Mouse (Mus musculus): Measurements from ENCODE around the gene Ccdc188. TPM values are rescaled to one million over a fixed set of nuclear protein-coding genes. Genes with fewer than 3 reads are reported as not detected.

Gene Ccdc188
- polyA plus RNA-seq, 1 experiment from 2014 or later, result not detected

DNA sequence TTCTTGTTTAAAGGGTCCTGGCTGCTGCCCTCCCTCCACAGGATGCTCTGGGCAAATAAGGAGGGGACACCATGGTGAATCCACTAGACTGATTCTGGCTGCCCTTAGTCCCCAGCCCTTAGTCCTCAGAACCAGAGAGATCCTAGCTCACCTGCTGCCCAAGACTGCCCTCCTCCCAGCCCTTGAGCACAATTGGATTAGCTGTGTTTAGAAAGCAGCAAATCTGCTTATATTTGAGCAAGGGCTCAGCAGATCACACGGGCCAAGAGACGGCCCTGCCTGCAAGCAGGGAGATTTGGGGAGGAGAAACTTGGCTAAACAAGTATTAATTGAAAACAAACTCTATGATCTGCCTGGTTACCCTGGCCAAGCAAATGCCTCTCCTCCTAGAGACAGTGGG is 38.1 kb upstream of the Ccdc188 start:
- no peak overlapping the region for H3K27ac ChIP-seq (ENCODE audit: low read depth, low read length)
- H3K9ac ChIP-seq (ENCODE audit: low read length), result no peak overlapping the region
- H3K36me3 ChIP-seq (ENCODE audit: control insufficient read depth, insufficient read depth, low read length), result no peaks in the 10 kb centered on the region
- 7% methylated on average over 2 of the region's 2 CpGs for WGBS
- ATAC-seq (replicated peaks; ENCODE audit: low FRiP score) (no peak), DNase-seq (ENCODE audit: low spot score) (no peak)
- no peak overlapping the region for H3K4me2 ChIP-seq (ENCODE audit: low read depth, low read length, severe bottlenecking)
- H3K4me1 ChIP-seq (replicated peaks; ENCODE audit: control insufficient read depth, insufficient read depth, low read length), result no peaks in the 10 kb centered on the region
- no peaks in the 10 kb centered on the region for H3K9me3 ChIP-seq (ENCODE audit: control insufficient read depth, low read length)
- no peaks in the 10 kb centered on the region for H3K27me3 ChIP-seq (ENCODE audit: control insufficient read depth, insufficient read depth, low read length)
- H3K4me3 ChIP-seq (ENCODE audit: low read depth, low read length), result no peak overlapping the region

DNA sequence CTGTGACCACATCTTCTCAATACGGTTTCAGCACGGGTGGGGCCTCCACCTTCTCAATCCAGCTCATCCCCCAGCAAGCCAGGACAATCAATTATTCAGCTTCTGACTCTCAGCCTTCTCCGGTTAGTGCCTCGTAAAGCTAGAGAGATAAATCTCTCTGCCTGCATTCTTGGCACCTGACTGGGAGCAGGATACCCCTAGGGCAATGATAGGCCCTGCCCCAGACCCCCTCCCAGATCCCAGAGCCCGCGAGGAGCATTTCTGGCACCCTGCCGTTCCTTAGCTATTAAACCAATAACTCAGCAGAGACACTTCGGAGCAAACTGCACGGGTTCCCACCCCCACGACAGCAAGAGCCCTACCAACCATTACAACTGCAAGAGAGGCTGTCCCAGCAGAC is 36.3 kb upstream of the Ccdc188 start:
- H3K36me3 ChIP-seq (ENCODE audit: control insufficient read depth, insufficient read depth, low read length), result no peaks in the 10 kb centered on the region
- H3K4me2 ChIP-seq (ENCODE audit: low read depth, low read length, severe bottlenecking), result no peak overlapping the region
- H3K9ac ChIP-seq (ENCODE audit: low read length), result no peak overlapping the region
- H3K27me3 ChIP-seq (ENCODE audit: control insufficient read depth, insufficient read depth, low read length), result no peaks in the 10 kb centered on the region
- ATAC-seq (replicated peaks; ENCODE audit: low FRiP score), result no peak
- no peak overlapping the region for H3K27ac ChIP-seq (ENCODE audit: low read depth, low read length)
- H3K9me3 ChIP-seq (ENCODE audit: control insufficient read depth, low read length), result no peaks in the 10 kb centered on the region
- no peak overlapping the region for H3K4me3 ChIP-seq (ENCODE audit: low read depth, low read length)
- DNase-seq (ENCODE audit: low spot score), result no peak
- 69% methylated on average over 10 of the region's 10 CpGs for WGBS
- no peaks in the 10 kb centered on the region for H3K4me1 ChIP-seq (replicated peaks; ENCODE audit: control insufficient read depth, insufficient read depth, low read length)

DNA sequence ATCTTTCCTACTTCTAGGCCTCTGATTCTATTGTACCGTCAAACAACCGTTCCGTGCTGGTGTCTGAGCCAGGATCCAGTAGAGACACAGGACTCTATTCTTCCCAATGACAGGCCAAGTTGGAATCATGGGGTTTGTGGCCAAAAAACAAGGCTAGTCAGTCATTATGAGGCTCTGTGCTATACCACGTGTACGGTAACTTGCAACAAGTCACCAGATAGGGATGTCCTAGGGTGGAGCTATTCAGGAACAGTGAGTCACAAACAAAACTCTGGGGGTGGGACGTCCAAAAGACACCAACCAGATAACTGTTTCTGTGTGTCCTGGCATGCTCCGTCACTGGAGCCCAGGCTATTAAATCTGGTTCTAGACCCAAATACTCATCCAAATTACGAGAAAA is 34.9 kb upstream of the Ccdc188 start:
- DNase-seq (ENCODE audit: low spot score), result no peak
- H3K9me3 ChIP-seq (ENCODE audit: control insufficient read depth, low read length), result no peaks in the 10 kb centered on the region
- H3K4me3 ChIP-seq (ENCODE audit: low read depth, low read length), result no peak overlapping the region
- 88% methylated on average over 8 of the region's 8 CpGs for WGBS
- ATAC-seq (replicated peaks; ENCODE audit: low FRiP score), result no peak
- no peak overlapping the region for H3K4me2 ChIP-seq (ENCODE audit: low read depth, low read length, severe bottlenecking)
- H3K4me1 ChIP-seq (replicated peaks; ENCODE audit: control insufficient read depth, insufficient read depth, low read length), result no peaks in the 10 kb centered on the region
- H3K27ac ChIP-seq (ENCODE audit: low read depth, low read length), result no peak overlapping the region
- H3K27me3 ChIP-seq (ENCODE audit: control insufficient read depth, insufficient read depth, low read length), result no peaks in the 10 kb centered on the region
- H3K36me3 ChIP-seq (ENCODE audit: control insufficient read depth, insufficient read depth, low read length), result no peaks in the 10 kb centered on the region
- H3K9ac ChIP-seq (ENCODE audit: low read length), result no peak overlapping the region

DNA sequence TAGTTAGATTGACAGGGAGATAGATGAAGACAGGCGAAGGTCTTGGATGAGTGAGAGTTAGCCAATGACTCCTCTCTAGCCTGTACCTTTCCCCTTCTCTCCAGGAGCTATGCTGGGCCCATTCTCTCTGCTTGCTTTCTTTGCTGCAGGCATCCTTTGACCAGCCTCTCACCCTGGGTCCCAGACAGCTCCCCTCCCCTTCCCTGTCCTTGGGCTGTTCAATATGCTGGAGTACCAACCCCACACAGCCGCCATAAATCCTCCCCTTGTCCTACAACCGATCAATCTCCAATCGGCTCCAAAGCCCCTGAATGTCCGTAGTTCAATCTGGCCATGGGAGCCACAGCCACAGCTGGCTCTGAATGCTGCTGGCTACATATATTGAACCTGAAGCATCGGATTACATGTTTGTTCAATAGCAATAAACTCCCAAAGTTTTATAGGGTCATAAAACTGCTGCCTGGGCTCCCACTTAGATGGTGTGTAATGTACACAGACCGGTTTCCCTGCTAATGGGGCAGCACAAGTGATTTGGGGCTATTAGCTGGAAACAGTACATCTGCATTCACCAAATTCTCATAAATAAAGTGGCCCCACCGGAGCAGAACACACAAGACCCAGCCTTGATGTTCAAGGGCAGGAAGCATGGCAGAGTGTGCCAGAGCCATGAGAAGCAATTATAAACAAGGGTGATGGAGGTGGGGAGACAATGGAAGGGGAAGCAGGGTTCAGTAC is 31.8 kb upstream of the Ccdc188 start:
- Histone ChIP-seq H3K9ac (ENCODE audit: low read length) (no peak overlapping the region), H3K27ac (ENCODE audit: low read depth, low read length) (no peak overlapping the region), H3K4me2 (ENCODE audit: low read depth, low read length, severe bottlenecking) (no peak overlapping the region), H3K36me3 (ENCODE audit: control insufficient read depth, insufficient read depth, low read length) (no peaks in the 10 kb centered on the region), H3K27me3 (ENCODE audit: control insufficient read depth, insufficient read depth, low read length) (no peaks in the 10 kb centered on the region), H3K4me1 (replicated peaks; ENCODE audit: control insufficient read depth, insufficient read depth, low read length) (no peaks in the 10 kb centered on the region), H3K9me3 (ENCODE audit: control insufficient read depth, low read length) (no peaks in the 10 kb centered on the region), H3K4me3 (ENCODE audit: low read depth, low read length) (no peak overlapping the region)
- ATAC-seq (replicated peaks; ENCODE audit: low FRiP score) (no peak), DNase-seq (ENCODE audit: low spot score) (no peak)
- 85% methylated on average over 8 of the region's 8 CpGs for WGBS

DNA sequence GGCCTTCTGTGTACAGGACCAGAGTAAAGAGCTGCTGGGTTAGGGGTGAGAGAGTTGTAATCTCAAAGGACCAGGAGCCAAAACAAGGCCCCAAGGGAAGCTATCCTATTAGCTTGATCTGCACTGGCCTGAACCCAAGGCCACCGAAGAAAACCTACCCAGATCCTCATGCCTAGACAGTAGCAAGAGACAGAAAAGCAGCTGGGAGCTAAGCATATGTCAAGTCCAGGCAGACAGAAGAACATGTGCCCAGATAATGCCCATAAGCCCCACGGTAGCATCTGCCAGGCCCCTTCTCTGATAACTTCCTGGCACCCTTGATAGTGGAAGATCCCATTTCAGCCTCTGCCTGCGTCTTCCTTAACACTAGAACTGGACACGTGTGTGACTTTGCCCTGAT is 30.9 kb upstream of the Ccdc188 start:
- WGBS, result 84% methylated on average over 4 of the region's 4 CpGs
- no peaks in the 10 kb centered on the region for H3K9me3 ChIP-seq (ENCODE audit: control insufficient read depth, low read length)
- no peaks in the 10 kb centered on the region for H3K27me3 ChIP-seq (ENCODE audit: control insufficient read depth, insufficient read depth, low read length)
- H3K4me2 ChIP-seq (ENCODE audit: low read depth, low read length, severe bottlenecking), result no peak overlapping the region
- no peaks in the 10 kb centered on the region for H3K4me1 ChIP-seq (replicated peaks; ENCODE audit: control insufficient read depth, insufficient read depth, low read length)
- no peak overlapping the region for H3K27ac ChIP-seq (ENCODE audit: low read depth, low read length)
- no peak overlapping the region for H3K4me3 ChIP-seq (ENCODE audit: low read depth, low read length)
- ATAC-seq (replicated peaks; ENCODE audit: low FRiP score) (no peak), DNase-seq (ENCODE audit: low spot score) (no peak)
- no peaks in the 10 kb centered on the region for H3K36me3 ChIP-seq (ENCODE audit: control insufficient read depth, insufficient read depth, low read length)
- no peak overlapping the region for H3K9ac ChIP-seq (ENCODE audit: low read length)

DNA sequence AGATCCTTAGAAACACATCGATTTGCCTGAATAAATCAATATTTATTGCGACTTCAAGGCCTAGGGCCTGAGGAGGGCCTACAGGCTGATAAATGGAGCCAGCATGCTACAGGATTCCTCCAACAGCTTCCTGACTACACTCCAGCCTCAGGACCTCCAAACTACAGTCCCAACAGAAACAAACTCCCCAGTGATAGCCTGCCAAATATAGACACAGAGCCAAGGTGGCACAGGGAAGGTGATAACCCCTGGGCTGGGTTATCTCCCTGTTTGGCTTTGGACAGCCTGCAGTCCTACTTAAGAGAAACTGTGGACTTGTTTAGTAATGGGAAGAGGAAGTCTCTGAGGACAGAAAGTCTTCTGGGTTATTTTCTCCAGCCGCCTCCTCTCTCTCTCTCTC is 30.5 kb upstream of the Ccdc188 start:
- Histone ChIP-seq H3K36me3 (ENCODE audit: control insufficient read depth, insufficient read depth, low read length) (no peaks in the 10 kb centered on the region), H3K9me3 (ENCODE audit: control insufficient read depth, low read length) (no peaks in the 10 kb centered on the region), H3K4me2 (ENCODE audit: low read depth, low read length, severe bottlenecking) (no peak overlapping the region), H3K27me3 (ENCODE audit: control insufficient read depth, insufficient read depth, low read length) (no peaks in the 10 kb centered on the region), H3K27ac (ENCODE audit: low read depth, low read length) (no peak overlapping the region), H3K9ac (ENCODE audit: low read length) (no peak overlapping the region), H3K4me3 (ENCODE audit: low read depth, low read length) (no peak overlapping the region), H3K4me1 (replicated peaks; ENCODE audit: control insufficient read depth, insufficient read depth, low read length) (no peaks in the 10 kb centered on the region)
- ATAC-seq (replicated peaks; ENCODE audit: low FRiP score) (no peak), DNase-seq (ENCODE audit: low spot score) (no peak)
- WGBS, result 96% methylated on average over 3 of the region's 3 CpGs

DNA sequence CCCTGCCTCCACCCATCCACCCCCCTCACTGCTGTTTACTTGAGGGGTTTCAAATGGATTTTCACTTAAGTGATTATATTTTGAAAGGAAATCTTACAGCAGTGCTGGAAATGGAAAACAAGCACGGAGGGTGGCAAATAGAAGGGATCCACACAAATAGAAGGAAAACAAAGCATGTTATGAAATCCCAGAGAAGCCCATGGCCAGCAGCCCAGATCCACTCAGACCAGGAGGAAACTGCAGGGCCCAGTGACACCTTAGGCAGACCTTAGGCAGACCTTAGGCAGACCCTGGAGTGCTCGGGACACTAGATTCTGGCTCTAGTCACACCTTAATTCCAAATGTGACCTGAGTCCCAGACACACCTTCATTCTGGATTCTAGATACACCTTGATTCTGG is 26.7 kb upstream of the Ccdc188 start:
- Histone ChIP-seq H3K4me2 (ENCODE audit: low read depth, low read length, severe bottlenecking) (no peak overlapping the region), H3K27ac (ENCODE audit: low read depth, low read length) (no peak overlapping the region), H3K9me3 (ENCODE audit: control insufficient read depth, low read length) (no peaks in the 10 kb centered on the region), H3K27me3 (ENCODE audit: control insufficient read depth, insufficient read depth, low read length) (no peaks in the 10 kb centered on the region), H3K36me3 (ENCODE audit: control insufficient read depth, insufficient read depth, low read length) (no peaks in the 10 kb centered on the region), H3K9ac (ENCODE audit: low read length) (no peak overlapping the region), H3K4me3 (ENCODE audit: low read depth, low read length) (no peak overlapping the region), H3K4me1 (replicated peaks; ENCODE audit: control insufficient read depth, insufficient read depth, low read length) (no peaks in the 10 kb centered on the region)
- ATAC-seq (replicated peaks; ENCODE audit: low FRiP score) (no peak), DNase-seq (ENCODE audit: low spot score) (no peak)
- WGBS, result 87% methylated on average over 2 of the region's 2 CpGs

DNA sequence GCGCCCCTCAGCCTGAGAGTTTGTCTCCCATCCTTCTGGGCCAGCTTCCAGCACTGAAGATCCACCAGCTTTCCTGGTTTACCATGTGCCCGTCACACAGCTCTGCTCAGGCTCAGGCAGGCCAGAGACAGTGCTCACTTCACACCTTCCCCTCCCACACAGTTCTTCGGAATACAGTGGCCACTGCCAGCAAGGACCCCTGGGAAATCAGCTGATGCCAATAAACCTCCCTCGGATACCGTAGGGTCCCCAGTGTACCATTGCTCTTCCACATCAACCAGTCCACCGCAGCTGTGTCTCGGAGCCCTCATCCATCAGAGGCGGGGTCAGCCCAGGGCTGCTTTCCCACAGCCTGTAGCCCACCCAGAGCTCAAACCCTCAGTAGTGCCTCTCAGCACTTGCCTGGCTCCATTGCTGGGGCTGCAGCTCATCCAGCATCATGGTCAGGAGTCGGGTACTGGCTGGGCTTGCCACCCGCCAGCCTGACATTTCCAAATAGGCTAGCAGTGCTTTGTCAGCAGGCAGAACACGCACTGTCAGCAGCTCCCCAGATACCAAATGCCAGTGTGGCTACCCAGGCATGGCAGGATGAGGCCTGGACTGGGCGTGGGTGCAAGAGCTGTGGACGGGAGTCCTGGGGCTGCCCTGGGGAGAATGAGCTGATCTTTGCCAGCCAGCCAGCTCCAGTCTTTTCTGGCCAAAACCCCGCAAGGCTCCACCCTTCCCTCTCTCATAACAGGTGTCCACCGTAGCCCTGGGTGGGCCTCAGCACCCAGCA is 23.3 kb upstream of the Ccdc188 start:
- peaks cover 4% of the 10 kb centered on the region; the same call in 1 of the 2 replicates for H3K4me1 ChIP-seq (replicated peaks; ENCODE audit: control insufficient read depth, insufficient read depth, low read length)
- no peaks in the 10 kb centered on the region for H3K9me3 ChIP-seq (ENCODE audit: control insufficient read depth, low read length)
- H3K36me3 ChIP-seq (ENCODE audit: control insufficient read depth, insufficient read depth, low read length), result no peaks in the 10 kb centered on the region
- no peaks in the 10 kb centered on the region for H3K27me3 ChIP-seq (ENCODE audit: control insufficient read depth, insufficient read depth, low read length)
- ATAC-seq (replicated peaks; ENCODE audit: low FRiP score), result no peak
- no peak overlapping the region for H3K9ac ChIP-seq (ENCODE audit: low read length)
- H3K4me2 ChIP-seq (ENCODE audit: low read depth, low read length, severe bottlenecking), result no peak overlapping the region
- 83% methylated on average over 15 of the region's 15 CpGs for WGBS
- H3K4me3 ChIP-seq (ENCODE audit: low read depth, low read length), result no peak overlapping the region
- H3K27ac ChIP-seq (ENCODE audit: low read depth, low read length), result no peak overlapping the region
- DNase-seq (ENCODE audit: low spot score), result no peak

DNA sequence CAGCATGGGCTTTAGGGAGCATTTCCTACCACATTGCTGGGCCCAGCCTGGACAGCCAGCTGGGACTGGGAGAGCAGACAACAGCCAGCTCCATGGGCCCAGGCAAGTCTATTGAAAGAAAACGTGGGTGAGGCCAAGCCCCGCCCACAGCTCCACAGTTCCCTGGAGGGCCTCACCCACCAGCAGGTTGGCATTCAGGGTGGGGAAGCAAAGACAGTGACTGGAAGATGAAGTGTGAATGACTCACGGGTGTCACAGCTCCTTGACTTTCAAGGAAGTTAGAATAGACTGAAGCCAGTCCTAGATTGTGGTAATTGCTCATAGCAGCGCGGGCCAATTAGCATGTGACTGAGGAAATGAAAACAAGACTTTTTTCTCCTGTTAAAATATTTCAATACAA is 22.6 kb upstream of the Ccdc188 start:
- no peaks in the 10 kb centered on the region for H3K27me3 ChIP-seq (ENCODE audit: control insufficient read depth, insufficient read depth, low read length)
- DNase-seq (ENCODE audit: low spot score) (no peak), ATAC-seq (replicated peaks; ENCODE audit: low FRiP score) (no peak)
- H3K4me1 ChIP-seq (replicated peaks; ENCODE audit: control insufficient read depth, insufficient read depth, low read length), result peaks cover 4% of the 10 kb centered on the region; the same call in 1 of the 2 replicates
- H3K9me3 ChIP-seq (ENCODE audit: control insufficient read depth, low read length), result no peaks in the 10 kb centered on the region
- H3K4me3 ChIP-seq (ENCODE audit: low read depth, low read length), result no peak overlapping the region
- H3K4me2 ChIP-seq (ENCODE audit: low read depth, low read length, severe bottlenecking), result no peak overlapping the region
- WGBS, result 60% methylated on average over 5 of the region's 5 CpGs
- H3K36me3 ChIP-seq (ENCODE audit: control insufficient read depth, insufficient read depth, low read length), result no peaks in the 10 kb centered on the region
- H3K27ac ChIP-seq (ENCODE audit: low read depth, low read length), result no peak overlapping the region
- H3K9ac ChIP-seq (ENCODE audit: low read length), result no peak overlapping the region
